ENCODE assay signal across 9 mouse cellular contexts in genomic region chr3:108838980-108839379, GRCm38 (mm10). TPM values are rescaled to one million over a fixed set of nuclear protein-coding genes. Genes with fewer than 3 reads are reported as not detected.
A peak's percentile ranks its signal among the peaks of the same experiment; 100 is the strongest.
DNase-seq lines count a peak whose midpoint lies in the region; ATAC-seq and TF ChIP-seq lines count a peak whose summit lies in the region.
"Had no signal": no experiment of that assay in that cellular context is flagged by ENCODE, and none has a peak within 500 bp of the region (broad histone marks: within the 10 kb centered on the region; RNA-seq: fewer than 3 reads in every experiment).

No protein-coding gene starts in this region.

- H3K4me1 ChIP-seq in kidney, postnatal 0 days (replicated peaks; ENCODE audit: insufficient read depth, low read length) = peaks cover 6% of the 10 kb centered on the region; the same call in 1 of the 2 replicates
- H3K4me1 ChIP-seq in embryonic fibroblast, embryonic 13.5 days (ENCODE audit: control insufficient read depth, insufficient read depth, low read length) = no peaks in the 10 kb centered on the region
- peaks cover 10% of the 10 kb centered on the region; the same call in 1 of the 2 replicates for H3K4me1 ChIP-seq in limb, embryonic 10.5 days
- peaks cover 3% of the 10 kb centered on the region; the same call in 1 of the 2 replicates for H3K4me1 ChIP-seq in neural tube, embryonic 12.5 days

- WGBS in kidney, postnatal 0 days = 82% methylated on average over 7 of the region's 7 CpGs
- 89% methylated on average over 7 of the region's 7 CpGs for WGBS in limb, embryonic 10.5 days
- 88% methylated on average over 7 of the region's 7 CpGs for WGBS in neural tube, embryonic 12.5 days

- H3K9me3 ChIP-seq in kidney, postnatal 0 days (replicated peaks; ENCODE audit: low read length) = no peaks in the 10 kb centered on the region
- H3K9me3 ChIP-seq in limb, embryonic 10.5 days (replicated peaks) = no peaks in the 10 kb centered on the region
- H3K9me3 ChIP-seq in neural tube, embryonic 12.5 days = no peaks in the 10 kb centered on the region

- no peak for DNase-seq in kidney, postnatal 0 days (ENCODE audit: low spot score)
- no peak for DNase-seq in kidney, adult 9 months
- DNase-seq in limb, embryonic 10.5 days (ENCODE audit: low spot score) = no peak
- DNase-seq in gastrocnemius, postnatal 4 days (ENCODE audit: low spot score in 2 of 2) = no peak
- DNase-seq: cerebellum, postnatal 14 days had no signal

- no peaks in the 10 kb centered on the region for H3K27me3 ChIP-seq in kidney, postnatal 0 days (ENCODE audit: insufficient read depth, low read length)
- H3K27me3 ChIP-seq in limb, embryonic 10.5 days (ENCODE audit: low read depth, poor library complexity, severe bottlenecking) = no peaks in the 10 kb centered on the region
- no peaks in the 10 kb centered on the region for H3K27me3 ChIP-seq in neural tube, embryonic 12.5 days (replicated peaks)

- no peak overlapping the region for H3K9ac ChIP-seq in kidney, postnatal 0 days (ENCODE audit: low read depth, low read length)
- H3K9ac ChIP-seq in neural tube, embryonic 12.5 days = no peak overlapping the region

- no peak for TF ChIP-seq POLR2A in embryonic fibroblast, embryonic 13.5 days (IDR thresholded peaks at IDR 0.05; ENCODE audit: low read depth, low read length)

- no peak overlapping the region for H3K27ac ChIP-seq in kidney, postnatal 0 days
- no peak overlapping the region for H3K27ac ChIP-seq in embryonic fibroblast, embryonic 13.5 days (ENCODE audit: insufficient read depth, low read length)
- no peak overlapping the region for H3K27ac ChIP-seq in limb, embryonic 10.5 days
- no peak overlapping the region for H3K27ac ChIP-seq in neural tube, embryonic 12.5 days

- H3K4me3 ChIP-seq in kidney, postnatal 0 days (replicated peaks; ENCODE audit: low read depth, low read length) = no peak overlapping the region; the same call in 1 of the 2 replicates
- peak overlapping the region; percentile 37 for H3K4me3 ChIP-seq in embryonic fibroblast, embryonic 13.5 days (ENCODE audit: insufficient read depth, low read length)
- peak overlapping the region; percentile 79 for H3K4me3 ChIP-seq in limb, embryonic 10.5 days
- no peak overlapping the region for H3K4me3 ChIP-seq in neural tube, embryonic 12.5 days

- H3K4me2 ChIP-seq in kidney, postnatal 0 days (ENCODE audit: low read length) = peak overlapping the region; percentile 73
- H3K4me2 ChIP-seq in neural tube, embryonic 12.5 days (replicated peaks) = peak overlapping the region; percentile 60

- H3K36me3 ChIP-seq in kidney, postnatal 0 days (ENCODE audit: insufficient read depth, low read length) = no peaks in the 10 kb centered on the region
- peaks cover 7% of the 10 kb centered on the region for H3K36me3 ChIP-seq in limb, embryonic 10.5 days
- 0 out of 2 replicates have a peak, but pooled peaks cover 3% of the 10 kb centered on the region for H3K36me3 ChIP-seq in neural tube, embryonic 12.5 days

- no peak for ATAC-seq in kidney, postnatal 0 days (replicated peaks; ENCODE audit: low FRiP score, low read depth)
- no peak for ATAC-seq in neural tube, embryonic 12.5 days (ENCODE audit: low FRiP score, low read depth)
- no peak for ATAC-seq in CD4-positive, CD25-positive, alpha-beta regulatory T cell, adult 4 months
- ATAC-seq in granulocyte monocyte progenitor cell, adult 5-6 weeks (replicated peaks; ENCODE audit: poor library complexity, severe bottlenecking) = no peak

- no peak for TF ChIP-seq CTCF in kidney, postnatal 0 days (IDR thresholded peaks at IDR 0.05; ENCODE audit: low read depth)
- no peak for TF ChIP-seq CTCF in embryonic fibroblast, embryonic 13.5 days (IDR thresholded peaks at IDR 0.05; ENCODE audit: borderline replicate concordance, insufficient read depth, low read length)

RNA-seq across cellular contexts. Expression of gene Stxbp3, which starts 1.3 kb away (rescaled TPM):
- polyA plus RNA-seq in kidney, postnatal 0 days (2015; fragmentation: Nextera tagmentation; extraction: Ambion mirVana) = 35.5 and 37.6 TPM in 2 replicates
- 43.0 and 53.9 TPM in 2 replicates for polyA plus RNA-seq in embryonic fibroblast, embryonic 13.5 days (2011; ENCODE audit: insufficient read length, low read depth, missing spikeins)
- polyA plus RNA-seq in limb, embryonic 10.5 days (2016; fragmentation: Nextera tagmentation; extraction: Ambion mirVana) = 20.8 and 24.6 TPM in 2 replicates
- 21.0 and 21.4 TPM in 2 replicates for polyA plus RNA-seq in neural tube, embryonic 12.5 days (2016; fragmentation: Nextera tagmentation; extraction: Ambion mirVana)
- 10 to 100 TPM; 76.9 to 97.7 TPM for polyA plus RNA-seq in CD4-positive, CD25-positive, alpha-beta regulatory T cell, adult 4 months (2017; shearing (Covaris generic))
- total RNA-seq in granulocyte monocyte progenitor cell, adult 5-6 weeks (2014; fragmentation: Nextera tagmentation) = 23.5 and 28.7 TPM in 2 replicates
- total RNA-seq in granulocyte monocyte progenitor cell, adult 5-6 weeks (2017) = 21.6 and 26.2 TPM in 2 replicates
- total RNA-seq in gastrocnemius, postnatal 4 days (2021) = 10 to 100 TPM; 40.8 to 44.2 TPM

RNA-seq across cellular contexts. Expression of gene Fndc7, which starts 50.8 kb away (rescaled TPM):
- 0.04 TPM in 1 of 2 replicates, not detected in the other for polyA plus RNA-seq in kidney, postnatal 0 days (2015; fragmentation: Nextera tagmentation; extraction: Ambion mirVana)
- not detected in 2 replicates for polyA plus RNA-seq in embryonic fibroblast, embryonic 13.5 days (2011; ENCODE audit: insufficient read length, low read depth, missing spikeins)
- polyA plus RNA-seq in limb, embryonic 10.5 days (2016; fragmentation: Nextera tagmentation; extraction: Ambion mirVana) = 0.14 TPM in 1 of 2 replicates, not detected in the other
- polyA plus RNA-seq in neural tube, embryonic 12.5 days (2016; fragmentation: Nextera tagmentation; extraction: Ambion mirVana) = 0.05 TPM in 1 of 2 replicates, not detected in the other
- under 1 TPM; 0.22 to 0.68 TPM for polyA plus RNA-seq in CD4-positive, CD25-positive, alpha-beta regulatory T cell, adult 4 months (2017; shearing (Covaris generic))
- 0.21 TPM in 1 of 2 replicates, not detected in the other for total RNA-seq in granulocyte monocyte progenitor cell, adult 5-6 weeks (2014; fragmentation: Nextera tagmentation)
- total RNA-seq in granulocyte monocyte progenitor cell, adult 5-6 weeks (2017) = 0.05 TPM in 1 of 2 replicates, not detected in the other
- under 1 TPM; 0.31 to 0.42 TPM for total RNA-seq in gastrocnemius, postnatal 4 days (2021)

Comparison
In these comparisons a context has a peak if more than half of its experiments do, and no peak if none do; other contexts are left out.
1. H3K4me3 ChIP-seq: peak in embryonic fibroblast, embryonic 13.5 days (single experiment) and limb, embryonic 10.5 days (single experiment); none in kidney, postnatal 0 days (single experiment) and neural tube, embryonic 12.5 days (single experiment).